Mouse (Mus musculus): Measurements from ENCODE around the gene Dlgap1. TPM values are rescaled to one million over a fixed set of nuclear protein-coding genes. Genes with fewer than 3 reads are reported as not detected.
A peak's percentile ranks its signal among the peaks of the same experiment; 100 is the strongest.

Gene Dlgap1
- total RNA-seq, 2 experiments from 2014 or later, result 0.33 to 0.78 TPM

- intact Hi-C loops (cut with DNase I), result loop anchor here (1.0 to 5.0 kb wide), 2 partner anchors 50 to 261 kb away; no protein-coding TSS in a partner anchor
- DNase-seq, result peak; percentile 84 to 85
These were observed 738.3 kb downstream of the Dlgap1 start for GRCm38 (mm10) chr17:70706976-70707818.

DNA sequence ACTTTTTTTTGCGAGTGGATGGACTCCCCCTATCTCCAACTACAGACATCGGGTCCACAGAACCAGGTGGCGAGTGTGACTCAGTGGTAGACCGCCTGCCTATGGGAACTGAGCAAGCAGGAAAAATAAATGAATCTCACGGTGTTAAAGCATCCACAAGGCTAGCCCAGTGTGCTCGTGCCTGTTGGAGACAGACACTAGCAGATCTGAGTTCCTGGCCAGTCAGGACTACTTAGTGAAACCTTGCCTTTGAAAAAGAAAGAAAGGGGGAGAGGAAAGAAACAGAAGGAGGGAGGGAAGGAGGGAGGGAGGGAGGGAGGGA is 738.9 kb downstream of the Dlgap1 start:
- intact Hi-C loops (cut with DNase I), result loop anchor here (1.0 to 5.0 kb wide), 2 partner anchors 50 to 261 kb away; no protein-coding TSS in a partner anchor

DNA sequence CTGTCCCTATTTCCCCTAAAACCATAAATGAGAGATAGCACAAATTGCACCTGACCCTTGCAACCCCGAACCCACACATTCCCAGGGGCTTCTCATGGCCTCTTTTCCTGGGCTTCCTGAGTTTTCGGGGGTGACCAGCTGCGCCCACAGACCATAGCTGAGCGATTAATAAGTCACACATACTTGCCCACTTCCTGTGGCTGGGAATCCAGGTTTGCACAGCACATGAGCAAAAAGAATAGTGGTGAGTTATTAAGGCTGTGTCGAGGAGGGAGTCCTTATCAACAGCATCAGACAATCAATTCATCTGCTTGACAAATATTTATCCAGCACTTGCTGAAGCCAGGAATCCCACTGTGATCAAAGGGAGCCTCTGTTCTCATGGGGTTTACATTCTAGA is 740.7 kb downstream of the Dlgap1 start:
- DNase-seq, result no peak
- intact Hi-C loops (cut with DNase I), result loop anchor here (5.0 kb wide), 1 partner anchor 48 kb away; no protein-coding TSS in a partner anchor

More for the DNA sequence above, 738.9 kb downstream of the Dlgap1 start:
- DNase-seq, result no peak

- intact Hi-C loops (cut with DNase I), result no loop called here
- DNase-seq, result no peak
These were observed 744.6 kb downstream of the Dlgap1 start for GRCm38 (mm10) chr17:70713470-70713869.

GRCm38 (mm10) chr17:70719684-70720324 is 750.9 kb downstream of the Dlgap1 start:
- DNase-seq, result no peak
- intact Hi-C loops (cut with DNase I), result loop anchor here (5.0 kb wide), 1 partner anchor 247 kb away; no protein-coding TSS in a partner anchor

DNA sequence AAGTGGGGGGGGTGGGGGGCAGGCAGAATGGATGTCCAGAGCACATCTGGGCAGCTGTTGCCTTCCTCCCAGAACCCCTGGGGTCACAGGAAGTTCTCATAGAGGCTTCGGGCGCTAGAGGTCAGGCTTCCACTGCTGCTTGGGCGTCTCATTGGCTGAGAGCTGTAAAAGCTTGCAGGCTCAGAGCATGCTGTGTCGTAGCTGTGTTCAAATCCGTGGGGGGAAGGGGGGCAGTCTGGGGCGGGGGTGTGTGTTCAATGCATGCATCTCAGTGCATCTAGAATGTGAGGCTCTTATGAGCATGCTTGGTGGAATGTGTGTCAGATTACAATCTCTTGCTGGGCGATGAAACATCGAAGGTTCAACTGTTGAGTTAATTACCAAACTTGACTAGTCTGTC is 751.9 kb downstream of the Dlgap1 start:
- intact Hi-C loops (cut with DNase I), result loop anchor here (5.0 kb wide), 1 partner anchor 247 kb away; no protein-coding TSS in a partner anchor
- no peak for DNase-seq

DNA sequence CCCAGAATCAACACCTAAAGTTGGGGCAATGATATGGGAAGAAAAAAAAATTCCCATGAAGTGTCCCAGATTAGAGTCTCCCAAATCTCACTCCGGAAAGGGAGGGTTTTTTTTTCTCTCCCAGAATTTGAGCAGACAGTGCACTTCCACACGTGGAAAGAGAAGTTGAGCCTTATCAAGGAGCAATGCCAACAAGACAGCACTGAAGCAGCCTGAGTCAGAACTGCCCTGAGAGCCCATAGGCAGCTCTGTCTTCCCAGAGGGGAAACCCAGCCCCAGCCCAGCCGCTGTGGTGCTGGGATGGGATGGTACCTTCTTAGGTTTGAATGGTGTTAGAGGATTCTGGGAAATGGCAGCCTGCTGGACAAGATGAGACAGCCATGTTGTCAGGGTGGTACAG is 753.3 kb downstream of the Dlgap1 start:
- intact Hi-C loops (cut with DNase I), result loop anchor here (5.0 kb wide), 1 partner anchor 245 kb away; no protein-coding TSS in a partner anchor
- no peak for DNase-seq

GRCm38 (mm10) chr17:70728719-70729281 is 759.9 kb downstream of the Dlgap1 start:
- intact Hi-C loops (cut with DNase I), result no loop called here
- DNase-seq, result peak; percentile 82

DNA sequence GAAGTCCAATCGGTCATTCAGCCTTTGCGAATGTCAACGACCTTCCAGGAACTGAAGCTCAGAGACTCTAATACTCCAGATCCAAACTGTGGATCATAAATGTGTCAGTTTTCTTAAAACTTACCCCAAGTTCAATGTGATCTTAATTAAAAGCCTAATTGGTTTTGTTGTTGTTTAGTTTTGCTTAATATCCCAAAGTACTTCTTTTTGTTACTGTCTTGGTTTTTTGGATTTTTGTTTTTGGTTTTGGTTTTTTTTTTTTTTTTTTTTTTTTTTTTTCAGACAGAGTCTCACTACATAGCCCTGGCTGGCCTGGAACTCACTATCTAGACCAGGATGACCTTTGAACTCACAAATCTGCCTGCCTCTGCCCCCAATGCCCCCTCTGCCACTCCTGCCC is 765.9 kb downstream of the Dlgap1 start:
- intact Hi-C loops (cut with DNase I), result loop anchor here (5.0 kb wide), 1 partner anchor 233 kb away; no protein-coding TSS in a partner anchor

DNA sequence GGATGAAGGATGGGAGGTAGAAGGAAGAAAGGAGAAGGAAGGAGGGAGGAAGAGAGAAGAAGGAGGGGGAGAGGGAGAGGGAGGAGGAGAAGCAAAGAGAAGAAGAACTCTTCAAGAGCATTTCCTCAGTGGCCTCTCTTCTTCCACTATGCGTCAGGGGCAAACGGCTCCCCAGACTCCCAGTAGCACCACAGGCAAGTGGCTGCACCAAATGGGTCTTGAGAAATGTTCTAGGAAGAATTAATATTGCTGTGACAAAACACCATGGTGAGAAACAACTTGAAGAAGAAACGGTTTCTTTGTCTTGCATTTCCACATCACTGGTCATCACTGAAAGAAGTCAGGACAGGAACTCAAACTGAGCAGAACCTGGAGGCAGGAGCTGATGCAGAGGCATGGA is 766.5 kb downstream of the Dlgap1 start:
- intact Hi-C loops (cut with DNase I), result loop anchor here (5.0 kb wide), 1 partner anchor 232 kb away; no protein-coding TSS in a partner anchor
- DNase-seq, result no peak

More for the DNA sequence above, 765.9 kb downstream of the Dlgap1 start:
- no peak for DNase-seq

GRCm38 (mm10) chr17:70737424-70737823 is 768.6 kb downstream of the Dlgap1 start:
- peak; percentile 73 to 79 for DNase-seq
- intact Hi-C loops (cut with DNase I), result loop anchor here (5.0 kb wide), 1 partner anchor 230 kb away; no protein-coding TSS in a partner anchor

- intact Hi-C loops (cut with DNase I), result loop anchor here (2.0 to 5.0 kb wide), 2 partner anchors 110 to 229 kb away; no protein-coding TSS in a partner anchor
- peak; percentile 83 to 88 for DNase-seq
These were observed 769.4 kb downstream of the Dlgap1 start for GRCm38 (mm10) chr17:70738168-70738854.

GRCm38 (mm10) chr17:70739346-70739745 is 770.5 kb downstream of the Dlgap1 start:
- no peak for DNase-seq
- intact Hi-C loops (cut with DNase I), result loop anchor here (2.0 to 5.0 kb wide), 2 partner anchors 109 to 228 kb away; no protein-coding TSS in a partner anchor

DNA sequence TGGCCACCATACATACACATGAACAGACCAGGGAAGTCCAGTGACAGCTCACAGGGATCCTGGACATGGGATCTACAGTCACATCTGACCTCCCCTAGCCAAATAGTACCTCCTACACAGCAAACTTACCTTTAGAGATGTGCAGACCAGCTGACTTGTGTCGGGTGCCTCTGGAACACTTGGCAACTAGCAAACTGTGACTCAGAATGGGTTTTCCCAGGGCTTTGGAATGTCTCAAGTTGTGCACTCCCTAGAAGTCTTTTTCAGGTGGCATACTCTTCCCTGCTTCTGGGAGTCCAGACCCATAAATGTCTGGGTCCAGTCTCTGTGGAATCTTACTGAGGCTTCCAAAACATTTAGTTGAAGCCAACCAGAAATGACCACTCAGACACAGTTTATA is 772.8 kb downstream of the Dlgap1 start:
- no peak for DNase-seq
- intact Hi-C loops (cut with DNase I), result no loop called here

- intact Hi-C loops (cut with DNase I), result no loop called here
- DNase-seq, result no peak
These were observed 775.8 kb downstream of the Dlgap1 start for GRCm38 (mm10) chr17:70744570-70745153.

DNA sequence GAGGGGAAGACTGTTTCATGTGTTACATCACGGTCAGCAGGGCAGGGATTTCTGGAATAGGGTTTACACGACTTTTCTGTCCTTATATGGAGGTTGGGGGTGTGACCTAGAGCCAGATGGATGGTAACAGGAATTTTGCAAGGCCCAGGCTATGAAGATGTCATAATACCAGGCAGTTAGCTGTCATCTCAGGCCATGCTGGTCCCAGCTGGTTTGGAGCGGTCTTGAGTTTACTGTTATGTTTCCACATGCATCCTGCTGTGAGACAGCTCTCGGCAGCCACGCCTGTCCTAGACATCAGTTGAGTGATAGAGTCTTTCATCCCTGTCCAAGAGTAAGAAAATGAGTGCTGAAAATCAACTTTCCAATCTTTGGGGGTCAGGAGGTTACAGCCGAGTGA is 776.5 kb downstream of the Dlgap1 start:
- no peak for DNase-seq
- intact Hi-C loops (cut with DNase I), result no loop called here

DNA sequence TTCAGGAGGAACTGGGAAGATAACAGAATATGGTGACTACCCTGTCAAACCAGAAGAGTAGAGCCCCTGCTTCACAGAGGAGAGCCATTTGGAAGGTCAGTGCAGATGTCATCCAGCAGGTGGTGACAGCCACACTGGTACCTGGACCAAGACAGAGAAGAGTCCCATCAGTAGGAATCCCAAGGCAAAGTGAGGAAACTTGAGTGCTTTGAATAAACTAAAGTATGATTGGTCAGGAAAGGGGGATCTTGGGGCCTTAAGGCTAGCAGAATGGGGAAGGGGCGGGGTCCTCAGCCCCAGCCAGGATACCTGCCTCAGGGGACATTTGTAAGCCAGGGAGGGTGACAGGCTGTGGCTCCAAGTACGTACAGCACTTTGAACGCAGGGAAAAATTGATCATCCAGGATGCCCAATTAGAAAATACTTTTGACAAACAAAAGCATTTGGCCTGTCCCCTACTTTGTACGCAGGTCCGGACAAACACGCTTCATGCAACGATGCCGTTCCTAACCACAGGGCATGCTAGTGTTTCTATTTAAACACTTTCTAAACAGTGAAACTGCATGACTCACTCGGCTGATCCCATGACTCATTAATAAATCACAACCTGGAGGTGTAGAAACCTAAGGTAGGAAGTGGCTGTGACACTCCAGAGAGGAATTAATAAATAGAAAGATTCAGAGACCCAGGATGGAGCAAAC is 777.7 kb downstream of the Dlgap1 start:
- no peak for DNase-seq
- intact Hi-C loops (cut with DNase I), result no loop called here

- intact Hi-C loops (cut with DNase I), result no loop called here
- DNase-seq, result peak; percentile 39 to 61
These were observed 779.0 kb downstream of the Dlgap1 start for GRCm38 (mm10) chr17:70747731-70748475.

GRCm38 (mm10) chr17:70748476-70748830 is 779.6 kb downstream of the Dlgap1 start:
- intact Hi-C loops (cut with DNase I), result no loop called here
- DNase-seq, result no peak

All from heart, postnatal 36 days (tissue).